Mouse (Mus musculus): ENCODE measurements around the gene Mettl16.

- no peak for TF ChIP-seq EP300 (IDR thresholded peaks at IDR 0.05; ENCODE audit: low read depth)
- no peak for TF ChIP-seq CTCF (IDR thresholded peaks at IDR 0.05; ENCODE audit: low read depth)
Measured at GRCm38 (mm10) chr11:74832503-74833143, 62.0 kb downstream of the Mettl16 start.
